Mouse (Mus musculus): ENCODE results near the gene Nup62. TPM values are rescaled to one million over a fixed set of nuclear protein-coding genes. Genes with fewer than 3 reads are reported as not detected.
"Not testable (repeated sequence)": the region's sequence is repeated elsewhere in the genome, so short reads cannot be mapped to it uniquely, and the experiment has no call there.

Gene Nup62
- polyA plus RNA-seq, 2 experiments, result 31.5 to 44.8 TPM

DNA sequence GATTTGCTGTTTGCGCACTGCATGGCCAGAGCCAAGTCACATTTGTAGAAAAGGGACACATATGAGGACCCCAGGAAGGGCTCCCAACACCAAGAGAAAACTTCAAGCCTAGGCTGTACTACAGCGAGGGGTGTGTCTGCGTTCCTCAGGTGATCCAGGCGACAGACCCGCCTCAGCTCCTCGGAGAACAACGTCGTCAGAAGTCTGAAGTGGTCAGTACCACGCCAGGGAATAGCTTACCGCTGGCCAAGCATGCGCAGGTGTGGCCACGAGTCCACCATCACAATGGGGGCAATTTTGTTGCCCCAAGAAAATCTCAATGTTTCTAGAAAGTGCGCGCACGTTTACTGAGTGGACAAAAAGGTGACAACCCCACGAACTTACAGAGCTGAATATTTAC is 52.6 kb downstream of the Nup62 start:
- H3K4me3 ChIP-seq (ENCODE audit: insufficient read depth in 1 of 2, low read depth in 2 of 2, low read length in 2 of 2), result peak overlapping the region; percentile 52 to 69
- no peaks in the 10 kb centered on the region for H3K27me3 ChIP-seq (ENCODE audit: control insufficient read depth, insufficient read depth, low read length)
- H3K27ac ChIP-seq, result no peak overlapping the region
- WGBS (ENCODE audit: insufficient replicate concordance), result 15% methylated on average over 16 of the region's 16 CpGs
- H3K4me2 ChIP-seq (ENCODE audit: low read depth), result peak overlapping the region; percentile 86
- TF ChIP-seq EP300 (IDR thresholded peaks at IDR 0.05; ENCODE audit: low read depth), result no peak
- TF ChIP-seq CTCF (IDR thresholded peaks at IDR 0.05; ENCODE audit: low read depth), result no peak
- no peak for ATAC-seq (ENCODE audit: insufficient read depth)
- no peak overlapping the region for H3K9ac ChIP-seq (replicated peaks)
- peaks cover 6 to 19% of the 10 kb centered on the region in 2 experiments for H3K4me1 ChIP-seq (replicated peaks; ENCODE audit: control insufficient read depth in 2 of 2, insufficient read depth in 2 of 2, low read length in 1 of 2)
- H3K9me3 ChIP-seq (ENCODE audit: control insufficient read depth, low read length), result no peaks in the 10 kb centered on the region
- peaks cover under 1% of the 10 kb centered on the region for H3K36me3 ChIP-seq (replicated peaks; ENCODE audit: control insufficient read depth, insufficient read depth, low read depth)
- no peak for DNase-seq (ENCODE audit: low read depth in 3 of 3, low spot score in 3 of 3)

- peak overlapping the region; percentile 74 for H3K9ac ChIP-seq (replicated peaks)
- ATAC-seq (ENCODE audit: insufficient read depth) (peak; percentile 36), DNase-seq (ENCODE audit: low read depth in 3 of 3, low spot score in 3 of 3) (no peak)
- peak overlapping the region; percentile 75 for H3K27ac ChIP-seq
- TF ChIP-seq CTCF (IDR thresholded peaks at IDR 0.05; ENCODE audit: low read depth) (no peak), EP300 (IDR thresholded peaks at IDR 0.05; ENCODE audit: low read depth) (no peak)
- H3K9me3 ChIP-seq (ENCODE audit: control insufficient read depth, low read length), result no peaks in the 10 kb centered on the region
- no peaks in the 10 kb centered on the region for H3K27me3 ChIP-seq (ENCODE audit: control insufficient read depth, insufficient read depth, low read length)
- under 1% methylated on average over 106 of the region's 108 CpGs for WGBS (ENCODE audit: insufficient replicate concordance)
- no peaks in the 10 kb centered on the region; the same call in none of the 2 replicates for H3K36me3 ChIP-seq (replicated peaks; ENCODE audit: control insufficient read depth, insufficient read depth, low read depth)
- H3K4me1 ChIP-seq (replicated peaks; ENCODE audit: control insufficient read depth in 2 of 2, insufficient read depth in 2 of 2, low read length in 1 of 2), result peaks cover 6 to 19% of the 10 kb centered on the region in 2 experiments
- H3K4me2 ChIP-seq (ENCODE audit: low read depth), result peak overlapping the region; percentile 86
- H3K4me3 ChIP-seq (ENCODE audit: insufficient read depth in 1 of 2, low read depth in 2 of 2, low read length in 2 of 2), result peak overlapping the region; percentile 52 to 69
Observed at GRCm38 (mm10) chr7:44868919-44869696, 53.2 kb downstream of the Nup62 start.

GRCm38 (mm10) chr7:44869697-44870528 is 54.0 kb downstream of the Nup62 start, which contains the start of gene Ptov1:
Gene Ptov1 (minus strand): TSS chr7:44869788.
- Histone ChIP-seq H3K4me1 (replicated peaks; ENCODE audit: control insufficient read depth in 2 of 2, insufficient read depth in 2 of 2, low read length in 1 of 2) (peaks cover 6 to 20% of the 10 kb centered on the region in 2 experiments), H3K4me3 (ENCODE audit: insufficient read depth in 1 of 2, low read depth in 2 of 2, low read length in 2 of 2) (peak within 1 kb of the TSS; percentile 52 to 69), H3K27ac (peak within 1 kb of the TSS; percentile 75), H3K36me3 (replicated peaks; ENCODE audit: control insufficient read depth, insufficient read depth, low read depth) (no peaks in the 10 kb centered on the region; the same call in 1 of the 2 replicates), H3K4me2 (ENCODE audit: low read depth) (peak within 1 kb of the TSS; percentile 86), H3K27me3 (ENCODE audit: control insufficient read depth, insufficient read depth, low read length) (no peaks in the 10 kb centered on the region), H3K9me3 (ENCODE audit: control insufficient read depth, low read length) (no peaks in the 10 kb centered on the region), H3K9ac (replicated peaks) (peak within 1 kb of the TSS; percentile 74)
- 9% methylated on average over 29 of the region's 29 CpGs for WGBS (ENCODE audit: insufficient replicate concordance)
- TF ChIP-seq EP300 (IDR thresholded peaks at IDR 0.05; ENCODE audit: low read depth) (peak; percentile 42), CTCF (IDR thresholded peaks at IDR 0.05; ENCODE audit: low read depth) (no peak)
- DNase-seq (ENCODE audit: low read depth in 3 of 3, low spot score in 3 of 3) (peak; percentile 77 to 83 (median 78)), ATAC-seq (ENCODE audit: insufficient read depth) (peak; percentile 86)

DNA sequence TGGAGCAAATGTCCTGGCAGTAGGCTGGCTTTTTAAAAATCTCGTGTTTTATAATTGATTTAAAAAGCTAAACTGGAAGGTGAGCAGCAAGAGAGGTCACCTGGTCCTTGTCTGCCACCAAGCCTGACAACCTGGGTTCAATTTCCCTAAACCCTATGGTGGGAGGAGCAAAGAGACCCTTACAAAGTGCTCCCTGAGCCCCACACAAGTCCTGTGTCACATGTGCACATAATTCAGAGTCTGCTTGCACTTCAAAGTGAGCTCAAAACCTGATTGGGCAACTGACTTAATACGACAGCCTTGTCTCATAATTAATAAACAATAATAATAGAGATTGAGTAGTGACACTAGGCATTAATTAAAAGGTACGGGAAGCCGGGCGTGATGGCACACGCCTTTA is 54.7 kb downstream of the Nup62 start:
- no peak for TF ChIP-seq CTCF (IDR thresholded peaks at IDR 0.05; ENCODE audit: low read depth)
- no peak for TF ChIP-seq EP300 (IDR thresholded peaks at IDR 0.05; ENCODE audit: low read depth)
- no peak for ATAC-seq (ENCODE audit: insufficient read depth)
- H3K4me2 ChIP-seq (ENCODE audit: low read depth), result peak overlapping the region; percentile 86
- no peaks in the 10 kb centered on the region for H3K36me3 ChIP-seq (replicated peaks; ENCODE audit: control insufficient read depth, insufficient read depth, low read depth)
- H3K4me1 ChIP-seq (replicated peaks; ENCODE audit: control insufficient read depth in 2 of 2, insufficient read depth in 2 of 2, low read length in 1 of 2), result peaks cover 6 to 21% of the 10 kb centered on the region in 2 experiments
- no peaks in the 10 kb centered on the region for H3K27me3 ChIP-seq (ENCODE audit: control insufficient read depth, insufficient read depth, low read length)
- no peak for DNase-seq (ENCODE audit: low read depth in 3 of 3, low spot score in 3 of 3)
- H3K27ac ChIP-seq, result no peak overlapping the region
- no peak overlapping the region for H3K4me3 ChIP-seq (ENCODE audit: insufficient read depth in 1 of 2, low read depth in 2 of 2, low read length in 2 of 2)
- WGBS (ENCODE audit: insufficient replicate concordance), result 75% methylated on average over 6 of the region's 6 CpGs
- H3K9ac ChIP-seq (replicated peaks), result no peak overlapping the region
- H3K9me3 ChIP-seq (ENCODE audit: control insufficient read depth, low read length), result no peaks in the 10 kb centered on the region

- DNase-seq (ENCODE audit: low read depth in 3 of 3, low spot score in 3 of 3) (no peak), ATAC-seq (ENCODE audit: insufficient read depth) (no peak)
- H3K4me1 ChIP-seq (replicated peaks; ENCODE audit: control insufficient read depth in 2 of 2, insufficient read depth in 2 of 2, low read length in 1 of 2), result peaks cover 6 to 18% of the 10 kb centered on the region in 2 experiments
- H3K27ac ChIP-seq, result no peak overlapping the region
- TF ChIP-seq CTCF (IDR thresholded peaks at IDR 0.05; ENCODE audit: low read depth) (no peak), EP300 (IDR thresholded peaks at IDR 0.05; ENCODE audit: low read depth) (no peak)
- no peak overlapping the region for H3K9ac ChIP-seq (replicated peaks)
- no peak overlapping the region for H3K4me3 ChIP-seq (ENCODE audit: insufficient read depth in 1 of 2, low read depth in 2 of 2, low read length in 2 of 2)
- no peak overlapping the region for H3K4me2 ChIP-seq (ENCODE audit: low read depth)
- WGBS (ENCODE audit: insufficient replicate concordance), result 63% methylated on average over 1 of the region's 1 CpGs
- no peaks in the 10 kb centered on the region for H3K27me3 ChIP-seq (ENCODE audit: control insufficient read depth, insufficient read depth, low read length)
- H3K36me3 ChIP-seq (replicated peaks; ENCODE audit: control insufficient read depth, insufficient read depth, low read depth), result no peaks in the 10 kb centered on the region
- no peaks in the 10 kb centered on the region for H3K9me3 ChIP-seq (ENCODE audit: control insufficient read depth, low read length)
Observed at GRCm38 (mm10) chr7:44871181-44871580, 55.3 kb downstream of the Nup62 start.

DNA sequence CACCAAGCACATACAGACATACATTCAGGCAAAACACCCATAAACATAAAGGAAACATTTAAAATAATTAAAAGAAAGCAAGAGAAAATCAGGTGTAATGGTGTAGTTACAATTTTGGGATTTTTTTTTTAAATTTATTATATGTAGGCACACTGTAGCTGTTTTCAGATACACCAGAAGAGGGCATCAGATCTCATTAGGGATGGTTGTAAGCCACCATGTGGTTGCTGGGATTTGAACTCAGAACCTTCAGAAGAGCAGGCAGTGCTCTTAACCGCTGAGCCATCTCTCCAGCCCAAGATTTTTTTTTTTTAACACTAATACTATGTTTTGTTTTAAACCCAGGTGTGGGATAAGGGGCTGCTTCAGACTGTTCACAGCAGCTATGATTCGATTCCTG is 55.9 kb downstream of the Nup62 start:
- not testable (repeated sequence) for ATAC-seq (ENCODE audit: insufficient read depth); H3K36me3 ChIP-seq (replicated peaks; ENCODE audit: control insufficient read depth, insufficient read depth, low read depth); H3K4me2 ChIP-seq (ENCODE audit: low read depth); H3K9ac ChIP-seq (replicated peaks); H3K4me3 ChIP-seq (ENCODE audit: insufficient read depth in 1 of 2, low read depth in 2 of 2, low read length in 2 of 2); H3K27ac ChIP-seq; DNase-seq (ENCODE audit: low read depth in 3 of 3, low spot score in 3 of 3); H3K9me3 ChIP-seq (ENCODE audit: control insufficient read depth, low read length); H3K27me3 ChIP-seq (ENCODE audit: control insufficient read depth, insufficient read depth, low read length)
- 82% methylated on average over 2 of the region's 2 CpGs for WGBS (ENCODE audit: insufficient replicate concordance)
- H3K4me1 ChIP-seq (replicated peaks; ENCODE audit: control insufficient read depth in 2 of 2, insufficient read depth in 2 of 2, low read length in 1 of 2), result peaks cover 4 to 12% of the 10 kb centered on the region in 2 experiments

All from liver, embryonic 14.5 days (tissue).